Mouse (Mus musculus) thymus, adult 2 months (tissue): ENCODE results near the gene Msi2.

Experiments
- CTCF ChIP-seq: fragments of 200-500 bp; IDR thresholded peaks from 2 replicates; pipeline ENCODE4 v1.5.1; 2012; ENCODE audit warnings: mild to moderate bottlenecking, control low read depth, low read length, moderate library complexity, borderline replicate concordance; ENCODE audit not compliant: control insufficient read depth, poor library complexity, insufficient read depth; ENCODE audit errors: extremely low read depth
- POLR2A ChIP-seq: fragments of 200-500 bp; IDR thresholded peaks from 2 replicates; pipeline ENCODE4 v1.6.1; 2012; ENCODE audit warnings: mild to moderate bottlenecking, low read length, control low read depth, moderate library complexity; ENCODE audit not compliant: control insufficient read depth, poor library complexity, insufficient read depth; ENCODE audit errors: extremely low read depth

GRCm38 (mm10) chr11:88745306-88745705 is 27.0 kb upstream of the Msi2 start:
- TF ChIP-seq CTCF (no peak), POLR2A (no peak)
